Mouse (Mus musculus): ENCODE data around the gene E2f6. TPM values are rescaled to one million over a fixed set of nuclear protein-coding genes. Genes with fewer than 3 reads are reported as not detected.

The E2f6 gene
- polyA plus RNA-seq, 1 experiment: 19.8 TPM

GRCm38 (mm10) chr12:16872926-16873464 lies 62.2 kb downstream of the E2f6 start:
- DNase-seq (ENCODE audit: low read depth): no peak

GRCm38 (mm10) chr12:16873549-16873948 lies 62.8 kb downstream of the E2f6 start:
- DNase-seq (ENCODE audit: low read depth): no peak

DNA sequence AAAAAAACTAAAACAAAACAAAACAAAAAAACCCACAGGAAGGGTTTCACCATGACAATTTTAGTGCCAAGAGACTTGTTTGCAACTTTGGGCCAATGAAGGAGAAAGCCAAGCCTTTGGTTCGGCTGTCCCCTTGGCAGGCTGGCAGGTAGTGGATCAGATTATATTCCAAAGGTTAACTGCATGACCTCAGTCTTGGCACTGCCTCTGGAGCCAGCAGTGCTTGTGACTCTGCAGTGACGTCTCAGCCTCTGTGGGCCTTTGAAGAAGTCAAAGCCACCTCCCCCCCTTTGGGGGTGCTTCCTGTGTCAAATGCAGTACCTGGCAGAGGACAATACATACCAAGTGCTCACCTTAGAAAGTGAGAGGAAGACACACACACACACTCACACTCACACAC lies 63.3 kb downstream of the E2f6 start:
- no peak for DNase-seq (ENCODE audit: low read depth)

DNA sequence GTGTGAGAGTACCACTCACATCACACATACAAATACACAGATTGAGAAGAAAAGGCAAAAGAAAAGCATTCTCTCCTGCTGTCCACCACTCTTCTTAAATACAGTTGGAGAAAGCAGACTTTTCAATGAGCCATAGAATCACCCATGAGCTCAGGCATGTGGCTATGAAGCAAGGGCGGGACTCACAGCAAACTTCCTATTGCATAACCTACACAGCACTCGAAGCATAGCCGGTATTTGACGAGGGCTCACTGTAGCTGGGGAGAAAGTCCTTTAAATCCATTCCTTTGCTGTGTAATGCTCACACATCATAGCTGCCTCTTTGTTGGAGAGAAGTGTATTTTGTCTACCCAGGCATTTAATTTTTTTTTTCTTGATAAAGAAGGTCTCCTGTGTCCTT lies 64.5 kb downstream of the E2f6 start:
- DNase-seq (ENCODE audit: low read depth): no peak

DNA sequence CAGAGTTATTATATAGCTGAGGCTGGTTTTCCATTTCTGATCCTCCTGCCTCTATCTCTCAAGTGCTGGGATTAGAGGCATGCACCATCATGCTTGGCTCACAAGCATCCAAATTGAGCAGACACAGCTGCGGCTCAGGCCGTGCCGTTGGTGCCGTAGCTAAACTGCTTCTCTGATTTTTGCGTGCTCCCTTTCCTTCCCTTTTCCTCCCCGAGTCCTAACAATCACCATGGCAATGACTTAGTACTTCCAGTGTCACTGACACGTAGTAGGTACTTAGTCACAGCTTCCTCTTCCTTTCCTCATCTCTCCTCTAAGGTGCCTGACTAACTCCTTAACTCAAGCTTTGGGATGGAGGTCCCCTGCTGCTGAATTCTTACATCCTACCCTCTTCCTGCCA lies 64.9 kb downstream of the E2f6 start:
- DNase-seq (ENCODE audit: low read depth): no peak

- DNase-seq (ENCODE audit: low read depth): no peak
Measured at GRCm38 (mm10) chr12:16876667-16877066, 65.9 kb downstream of the E2f6 start.

- DNase-seq (ENCODE audit: low read depth): no peak
Measured at GRCm38 (mm10) chr12:16877141-16877540, 66.4 kb downstream of the E2f6 start.

- no peak for DNase-seq (ENCODE audit: low read depth)
Measured at GRCm38 (mm10) chr12:16877679-16878078, 66.9 kb downstream of the E2f6 start.

DNA sequence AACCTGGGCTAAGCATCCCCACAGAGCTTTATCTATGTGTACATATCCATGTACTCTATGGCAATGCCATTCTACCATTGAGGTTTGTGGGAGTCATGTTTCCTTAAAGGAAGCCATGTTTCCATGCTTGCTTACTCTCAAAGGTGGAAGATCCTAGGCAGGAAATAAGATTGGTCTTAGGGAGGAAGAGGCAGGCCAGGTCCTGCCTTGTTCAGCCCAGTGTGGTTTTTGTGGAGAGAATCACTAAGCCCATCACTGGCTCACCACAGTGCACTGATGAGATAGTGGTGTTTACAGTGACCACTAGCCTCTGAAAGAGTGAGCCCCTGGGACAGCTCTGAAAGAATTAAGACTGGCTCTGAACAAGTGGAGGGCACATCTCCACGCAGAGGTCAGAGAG lies 68.6 kb downstream of the E2f6 start:
- DNase-seq (ENCODE audit: low read depth): no peak

GRCm38 (mm10) chr12:16880077-16880476 lies 69.3 kb downstream of the E2f6 start:
- no peak for DNase-seq (ENCODE audit: low read depth)

DNA sequence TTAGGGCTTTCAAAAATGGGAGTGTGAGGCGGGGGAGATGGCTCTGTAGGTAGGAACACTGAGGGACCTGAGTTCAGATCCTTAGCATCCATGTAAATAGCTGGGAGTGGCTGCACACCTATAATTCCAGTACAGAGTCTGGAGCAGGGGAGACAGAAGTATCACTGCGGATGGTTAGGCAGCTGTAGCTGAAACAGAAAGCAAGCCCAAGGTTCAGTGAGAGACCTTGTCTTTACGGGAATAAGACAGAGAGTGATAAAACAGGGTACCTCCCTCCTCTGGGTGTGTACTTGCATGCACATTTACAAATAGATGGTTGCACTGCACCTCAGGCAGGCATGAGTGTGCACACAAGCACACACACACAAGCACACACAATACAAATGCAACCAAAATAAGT lies 71.7 kb downstream of the E2f6 start:
- no peak for DNase-seq (ENCODE audit: low read depth)

GRCm38 (mm10) chr12:16883111-16883510 lies 72.3 kb downstream of the E2f6 start:
- no peak for DNase-seq (ENCODE audit: low read depth)

DNA sequence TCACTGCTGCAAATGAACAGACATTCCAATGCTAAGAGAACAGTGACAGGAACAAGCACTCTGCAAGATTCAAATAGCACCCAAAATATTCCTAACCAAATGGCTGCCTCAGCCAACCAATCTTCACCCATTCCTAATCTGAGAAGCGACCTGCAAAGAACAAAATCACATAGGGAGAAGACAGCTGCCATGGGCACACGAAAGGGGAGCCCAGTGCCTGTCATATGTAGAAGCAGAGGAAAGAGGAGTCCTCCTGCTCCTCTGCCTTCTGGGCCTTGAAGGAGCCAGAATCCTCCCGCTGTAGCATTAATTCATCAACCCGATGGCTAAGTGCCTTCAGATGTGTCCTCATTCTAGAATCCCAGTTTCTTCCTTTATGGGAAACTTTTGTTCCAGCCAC lies 73.8 kb downstream of the E2f6 start:
- DNase-seq (ENCODE audit: low read depth): no peak

- no peak for DNase-seq (ENCODE audit: low read depth)
Measured at GRCm38 (mm10) chr12:16886354-16886753, 75.6 kb downstream of the E2f6 start.

Other genes starting within 250 kb of the E2f6 start
- 66.4 and 75.6 TPM in 2 replicates for gene Lpin1, start 200.0 kb upstream of the E2f6 start, polyA plus RNA-seq (2012; rRNA removed)
- gene Ntsr2, start 157.6 kb upstream of the E2f6 start, polyA plus RNA-seq (2012; rRNA removed): 107 and 233 TPM in 2 replicates
- gene Greb1, start 10.1 kb upstream of the E2f6 start, polyA plus RNA-seq (2012; rRNA removed): 33.8 and 39.2 TPM in 2 replicates
- gene Rock2, start 83.9 kb downstream of the E2f6 start, polyA plus RNA-seq (2012; rRNA removed): 8.7 and 9.4 TPM in 2 replicates
- 36.9 and 54.2 TPM in 2 replicates for gene Pqlc3, start 189.4 kb downstream of the E2f6 start, polyA plus RNA-seq (2012; rRNA removed)
- gene 2410004P03Rik, start 200.8 kb downstream of the E2f6 start, polyA plus RNA-seq (2012; rRNA removed): 1.8 and 2.9 TPM in 2 replicates

All from gonadal fat pad, adult 2 months (tissue).